Mouse (Mus musculus): Measurements from ENCODE around the gene Ccl6.
A peak's percentile ranks its signal among the peaks of the same experiment; 100 is the strongest.

Gene Ccl6

DNA sequence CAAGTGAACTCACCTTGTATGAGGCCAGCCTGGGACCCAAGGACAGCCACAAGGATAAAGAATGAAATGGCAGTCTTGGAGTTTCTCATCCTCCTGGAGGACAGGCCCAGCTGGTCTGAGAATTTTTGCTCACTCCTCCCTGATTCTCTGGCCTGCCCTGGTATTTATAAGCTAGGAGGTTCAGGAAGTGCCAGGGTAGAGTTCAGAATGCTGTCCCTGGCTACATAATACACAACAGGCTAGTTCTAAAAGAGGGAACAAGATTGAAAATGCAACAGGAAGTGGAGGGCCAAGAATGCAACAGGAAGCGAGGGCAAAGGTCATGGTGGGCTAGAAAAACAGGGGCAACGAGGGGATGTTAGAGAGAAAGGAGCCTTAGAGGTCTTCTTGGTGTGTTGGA lies at the start of gene Ccl6:
Gene Ccl6, minus strand, starts transcription at position 235 of the 400 bp plus-strand sequence.
- DNase-seq: peak in 1 of 2 experiments; percentile 23

DNA sequence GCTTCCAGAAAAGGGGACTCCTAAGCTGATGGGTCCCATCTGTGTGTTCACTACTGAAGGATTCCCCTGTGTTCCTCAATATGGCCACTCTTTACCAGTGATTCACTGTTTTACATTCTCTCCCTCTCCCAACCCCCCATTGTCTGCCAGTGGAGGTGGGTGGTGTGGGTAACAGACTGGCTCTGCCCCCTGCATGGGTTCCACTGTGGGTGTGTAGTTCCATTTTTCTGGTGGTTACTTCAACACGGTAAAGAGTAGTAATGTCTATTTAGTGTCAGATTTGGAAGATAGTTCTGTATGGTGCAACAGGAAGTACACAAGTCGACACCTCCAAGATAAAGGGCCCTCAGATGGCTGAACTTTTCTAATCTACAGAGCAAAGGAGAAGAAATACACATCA lies 48.3 kb upstream of the Ccl6 start:
- DNase-seq: no peak

DNA sequence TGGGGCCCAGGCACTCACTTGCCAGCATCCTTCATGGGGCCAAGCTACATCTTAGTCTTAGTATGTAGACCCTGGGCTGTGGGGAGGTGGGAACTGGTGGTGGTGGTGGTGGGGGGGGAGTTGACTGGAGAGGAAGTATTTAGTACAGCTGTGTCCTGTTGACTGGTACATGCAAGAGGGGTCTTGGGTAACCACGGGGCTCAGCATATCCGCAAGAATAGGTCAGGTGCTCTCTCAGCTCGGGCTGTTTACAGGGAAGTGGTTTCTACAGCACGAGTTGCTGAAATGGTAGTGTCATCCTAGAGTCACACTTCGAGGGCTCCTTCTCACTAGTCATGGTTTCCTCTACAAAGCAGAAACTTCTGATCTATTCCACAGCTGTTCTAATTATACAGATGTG lies 47.3 kb upstream of the Ccl6 start:
- peak in 1 of 2 experiments; percentile 52 for DNase-seq

DNA sequence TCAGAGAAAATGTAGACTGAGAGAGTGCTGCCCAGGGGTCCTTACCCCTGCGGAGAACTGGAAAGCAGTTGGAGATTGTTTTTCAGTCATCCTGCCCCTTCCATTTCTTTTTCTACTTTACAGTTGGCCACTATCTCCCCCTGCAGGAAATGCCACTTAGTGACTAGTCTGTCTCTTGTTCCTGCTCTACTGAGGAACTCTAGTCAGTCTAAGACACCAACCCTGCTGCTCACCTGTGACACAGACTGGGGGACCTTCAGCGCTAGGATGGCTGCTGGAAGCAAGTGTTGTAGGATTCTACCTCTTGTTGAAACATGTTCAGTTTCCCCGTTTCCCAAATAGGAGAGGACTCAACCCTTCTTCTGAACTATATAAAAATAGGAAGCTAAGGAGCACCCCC lies 46.6 kb upstream of the Ccl6 start:
- no peak for DNase-seq

DNA sequence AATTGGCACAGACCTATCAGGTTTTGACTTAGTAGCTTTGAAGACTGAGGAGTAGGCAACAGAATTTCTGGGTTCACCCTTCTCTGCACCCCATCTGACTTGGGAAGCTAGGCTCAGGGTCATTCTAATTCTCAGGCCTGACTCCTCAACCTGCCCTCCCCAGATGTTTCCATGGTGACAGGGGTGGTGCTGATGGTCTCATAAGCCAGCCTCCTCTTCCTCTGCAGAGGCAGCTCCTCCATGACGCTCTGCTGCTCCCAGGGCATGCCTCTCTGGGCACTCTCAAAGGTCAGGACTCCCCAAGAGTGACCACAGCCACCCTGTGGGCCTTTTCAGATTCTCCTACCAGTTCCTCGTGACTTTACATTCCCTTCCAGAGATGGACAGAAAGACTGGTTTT lies 46.0 kb upstream of the Ccl6 start:
- no peak for DNase-seq

DNA sequence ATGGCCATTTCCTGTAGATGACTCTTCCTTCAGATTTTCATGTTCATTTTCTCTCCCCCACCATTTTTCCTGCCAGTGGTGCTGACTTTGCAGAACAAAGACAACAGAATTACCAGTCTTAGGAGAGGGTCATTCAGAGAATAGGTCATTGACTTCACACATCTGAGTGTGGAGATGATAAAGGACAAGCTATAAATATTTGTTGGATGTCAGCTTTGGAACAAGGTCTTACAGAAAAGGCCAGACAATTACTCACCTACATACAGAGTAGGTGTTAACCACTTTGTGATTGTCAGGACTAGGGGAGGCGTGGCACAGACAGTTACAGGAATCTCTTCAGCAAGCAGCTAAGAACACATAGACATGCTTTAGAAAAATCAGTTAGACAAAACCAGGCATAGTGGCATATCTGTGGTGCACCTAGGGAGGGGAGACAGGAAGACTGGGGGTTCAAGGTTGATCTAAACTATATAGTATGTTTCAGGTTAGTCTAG lies 43.9 kb upstream of the Ccl6 start:
- DNase-seq: no peak

DNA sequence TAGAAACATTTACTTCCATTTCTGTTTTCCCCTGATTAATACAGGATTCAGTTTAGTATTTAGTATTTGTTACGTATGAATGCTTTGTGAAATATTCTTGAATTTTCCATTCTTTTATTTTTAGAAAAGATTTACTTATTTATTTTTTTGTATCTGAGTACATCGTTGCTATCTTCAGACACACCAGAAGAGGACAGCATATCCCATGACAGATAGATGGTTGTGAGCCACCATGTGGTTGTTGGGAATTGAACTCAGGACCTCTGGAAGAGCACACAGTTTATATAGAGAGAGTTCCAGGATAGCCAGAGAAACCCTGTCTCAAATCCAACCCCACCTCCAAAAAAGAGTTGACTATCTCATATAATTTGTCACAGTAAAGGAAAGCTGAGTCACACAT lies 42.0 kb upstream of the Ccl6 start:
- DNase-seq: no peak

DNA sequence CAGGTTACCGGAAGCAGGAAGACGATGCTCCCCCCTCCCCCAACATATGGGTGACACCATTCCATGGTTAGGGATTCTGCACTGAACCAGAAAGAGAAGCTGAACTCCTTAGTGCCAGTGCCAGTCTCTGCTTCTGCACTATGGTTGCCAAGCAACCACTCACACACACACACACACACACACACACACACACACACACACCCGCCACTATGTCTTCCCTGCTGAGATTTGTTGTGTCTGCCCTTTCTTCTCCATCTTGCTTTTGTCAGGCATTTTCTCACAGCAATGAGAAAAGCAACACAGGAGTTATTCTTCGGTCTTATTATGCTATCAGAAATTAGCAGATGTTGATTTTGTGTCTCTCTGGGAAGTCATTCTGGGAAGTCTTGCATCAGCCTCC lies 41.5 kb upstream of the Ccl6 start:
- no peak for DNase-seq

DNA sequence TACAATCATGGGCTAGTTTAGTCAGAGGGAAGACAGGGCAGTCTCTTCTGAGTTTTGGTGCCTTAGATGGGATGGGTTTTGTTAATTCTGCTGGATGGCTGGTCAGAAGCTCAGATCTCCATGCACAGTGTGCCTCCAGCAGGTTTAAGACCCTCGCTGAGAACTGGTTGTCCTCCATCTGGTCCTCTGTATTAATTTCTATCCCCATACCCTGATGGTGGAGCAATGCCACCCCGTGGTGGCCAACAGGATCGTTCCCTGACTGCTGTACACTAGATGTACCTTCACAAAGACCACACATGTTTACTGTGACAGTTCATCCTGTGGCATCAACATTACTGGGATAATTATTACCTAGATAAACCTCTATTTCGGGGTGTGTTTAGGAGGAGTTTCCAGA lies 39.9 kb upstream of the Ccl6 start:
- DNase-seq: no peak

DNA sequence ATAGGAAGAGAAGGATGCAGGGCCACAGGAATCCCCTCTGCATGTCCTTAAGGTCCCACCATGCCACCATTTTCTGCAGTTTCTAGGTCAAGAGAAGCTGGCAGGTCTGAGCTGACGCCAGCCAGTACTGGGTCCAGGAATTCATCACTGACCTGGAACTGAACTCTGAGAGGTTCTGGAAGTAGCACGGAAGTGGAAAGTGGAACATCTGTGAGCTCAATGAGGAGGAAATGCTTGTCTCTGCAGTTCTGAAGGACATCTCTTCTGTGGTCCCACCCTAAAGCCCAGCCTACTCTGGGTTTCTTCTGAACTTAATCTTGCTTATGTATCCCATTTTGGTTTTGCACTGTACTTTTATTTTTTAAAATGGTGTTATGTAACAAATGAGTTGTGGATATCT lies 38.2 kb upstream of the Ccl6 start:
- DNase-seq: no peak

DNA sequence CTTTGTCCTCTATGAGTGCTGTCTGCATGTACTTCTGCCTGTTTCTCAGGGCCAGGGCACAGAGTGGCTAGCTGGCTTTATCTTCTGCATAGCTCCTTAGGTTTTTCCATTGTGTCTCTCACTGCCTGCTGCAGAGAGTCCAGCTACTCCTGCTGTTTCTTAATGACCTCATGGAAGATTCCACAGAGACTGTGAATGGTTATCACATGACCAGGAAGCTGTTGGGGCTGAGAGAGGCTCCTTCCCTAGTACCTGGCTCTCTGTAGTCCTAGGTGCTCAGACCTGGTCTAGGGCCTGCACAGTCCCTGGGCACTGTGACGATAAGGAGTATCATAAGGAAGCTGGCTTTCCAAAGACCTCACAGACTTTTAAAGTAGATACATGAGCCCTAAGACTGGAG lies 37.7 kb upstream of the Ccl6 start:
- DNase-seq: no peak

DNA sequence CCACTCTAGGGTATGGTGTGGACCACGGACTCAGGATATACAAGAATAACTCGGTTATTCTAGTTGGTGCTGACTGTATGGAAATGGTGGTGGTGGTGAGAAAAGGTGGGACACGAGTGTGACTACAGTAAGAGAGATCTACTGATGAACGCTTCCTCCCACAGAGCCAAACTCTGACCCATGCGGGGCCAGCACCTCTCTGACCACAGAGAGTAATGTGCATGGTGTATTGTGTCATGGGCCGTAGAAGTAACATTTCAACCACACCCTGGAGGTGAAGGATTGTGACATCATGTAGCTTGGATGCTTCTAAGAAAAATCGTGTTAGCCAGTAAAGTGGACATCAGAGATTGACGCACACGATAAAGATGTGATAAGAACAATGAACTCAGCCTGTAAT lies 35.9 kb upstream of the Ccl6 start:
- DNase-seq: no peak

DNA sequence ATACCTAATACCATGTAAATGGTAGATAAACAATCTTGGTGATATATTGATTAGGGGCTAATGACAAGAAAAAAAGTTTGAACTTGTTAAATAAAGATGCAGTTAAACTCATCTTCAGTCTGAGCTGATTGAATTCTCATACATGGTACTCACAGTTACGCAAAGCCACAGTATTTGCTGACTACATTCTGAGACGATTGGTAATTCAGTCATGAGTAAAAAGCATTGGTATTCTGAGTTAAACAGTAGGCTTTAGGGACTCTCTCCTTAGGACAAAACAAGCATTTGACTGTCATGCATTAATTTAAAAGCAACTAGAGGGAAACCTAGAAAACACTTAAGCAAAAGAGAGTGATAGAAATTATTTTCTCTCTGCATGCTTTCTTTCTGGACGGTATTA lies 30.7 kb upstream of the Ccl6 start:
- no peak for DNase-seq

DNA sequence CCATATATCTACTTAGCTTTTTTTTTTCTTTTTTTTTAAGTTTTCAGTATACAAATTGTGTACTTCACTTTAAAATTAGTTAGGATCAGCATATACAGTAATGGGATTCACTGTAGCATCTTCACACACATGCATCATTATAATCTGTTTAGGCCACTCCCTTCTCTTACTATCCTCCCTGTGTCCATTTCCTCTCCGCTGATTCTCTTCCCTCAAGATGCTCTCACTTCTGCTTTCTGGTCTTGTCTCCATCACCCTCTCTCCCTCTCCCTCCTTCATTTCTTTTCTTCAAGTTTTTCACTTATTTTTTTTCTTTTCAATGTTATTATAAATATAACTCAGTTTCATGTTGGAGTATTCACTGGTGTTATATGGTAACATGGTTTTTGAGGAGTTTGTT lies 26.1 kb upstream of the Ccl6 start:
- DNase-seq: no peak

DNA sequence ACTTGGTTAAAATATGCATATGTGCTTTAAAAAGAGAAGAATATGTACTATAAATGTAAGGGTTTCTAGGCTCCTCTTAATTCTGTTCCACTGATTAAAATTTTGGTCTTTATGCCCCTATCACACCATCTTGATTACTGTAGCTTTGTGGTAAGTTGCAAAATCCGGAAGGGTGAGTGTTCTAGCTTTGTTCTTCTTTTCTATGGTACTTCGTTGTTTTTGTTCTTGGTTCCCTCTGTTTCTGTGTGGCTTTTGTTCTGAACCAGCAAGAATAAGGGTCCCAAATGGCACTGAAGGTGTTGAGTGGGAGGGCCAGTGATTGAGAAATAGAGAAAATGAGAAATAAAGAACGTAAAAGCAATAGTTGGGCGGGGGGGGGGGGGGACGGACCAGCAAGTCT lies 25.4 kb upstream of the Ccl6 start:
- no peak for DNase-seq

DNA sequence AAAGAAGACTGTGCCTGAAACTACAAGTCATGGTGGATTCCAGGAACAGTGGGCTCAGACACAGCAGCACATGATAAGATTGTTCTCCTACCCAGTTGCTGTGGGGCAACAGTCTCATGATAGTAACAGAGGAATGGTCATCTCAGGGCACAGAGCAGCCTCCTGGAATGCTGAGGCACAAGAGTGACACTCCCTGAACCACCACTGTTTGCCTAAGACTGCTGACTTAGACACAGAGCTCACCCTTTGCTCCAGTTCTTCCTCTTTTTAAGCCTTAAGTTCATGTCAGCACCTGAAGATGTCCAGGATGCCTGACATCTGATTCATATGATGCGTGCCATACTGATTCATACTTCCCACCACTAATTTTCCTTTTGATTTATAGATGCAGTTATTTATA lies 23.7 kb upstream of the Ccl6 start:
- DNase-seq: no peak

DNA sequence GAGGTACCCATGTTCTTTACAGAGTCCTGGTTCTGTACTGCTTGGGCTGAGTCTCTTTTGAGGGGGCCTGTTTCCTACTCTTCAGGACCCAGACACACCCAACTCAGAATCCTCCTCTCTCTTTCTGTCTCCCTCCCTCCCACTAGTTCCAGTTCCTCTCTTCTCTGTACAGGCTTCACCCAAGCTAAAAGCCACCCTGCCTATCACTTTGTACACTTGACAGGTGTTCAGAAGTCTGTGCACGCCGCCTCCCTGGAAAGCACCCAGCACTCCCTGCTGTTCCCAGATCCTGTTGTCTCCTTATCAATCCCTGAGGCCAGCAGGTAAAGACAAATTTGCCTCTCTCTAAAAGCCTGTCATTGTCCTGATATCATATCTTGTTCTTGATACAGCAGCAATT lies 18.0 kb upstream of the Ccl6 start:
- no peak for DNase-seq

DNA sequence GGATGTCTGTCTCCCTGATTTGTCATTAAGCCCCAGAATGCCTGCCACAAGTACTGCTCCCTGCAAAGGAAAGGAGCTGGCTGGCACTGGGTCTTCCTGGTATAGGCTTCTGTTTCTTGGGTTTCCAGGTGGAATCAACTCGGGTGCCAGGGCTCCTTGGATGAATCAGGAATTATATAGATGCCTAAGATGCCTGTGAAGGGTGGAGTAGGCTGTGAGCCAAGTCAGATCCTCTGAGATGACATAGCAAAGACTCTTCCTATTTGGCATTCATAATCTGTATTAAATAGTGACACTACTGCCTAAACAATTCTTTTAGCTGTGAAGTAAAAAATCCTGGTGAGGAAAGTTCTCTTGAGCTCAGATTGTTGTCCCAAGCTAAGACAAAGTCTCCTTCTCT lies 13.5 kb upstream of the Ccl6 start:
- no peak for DNase-seq

DNA sequence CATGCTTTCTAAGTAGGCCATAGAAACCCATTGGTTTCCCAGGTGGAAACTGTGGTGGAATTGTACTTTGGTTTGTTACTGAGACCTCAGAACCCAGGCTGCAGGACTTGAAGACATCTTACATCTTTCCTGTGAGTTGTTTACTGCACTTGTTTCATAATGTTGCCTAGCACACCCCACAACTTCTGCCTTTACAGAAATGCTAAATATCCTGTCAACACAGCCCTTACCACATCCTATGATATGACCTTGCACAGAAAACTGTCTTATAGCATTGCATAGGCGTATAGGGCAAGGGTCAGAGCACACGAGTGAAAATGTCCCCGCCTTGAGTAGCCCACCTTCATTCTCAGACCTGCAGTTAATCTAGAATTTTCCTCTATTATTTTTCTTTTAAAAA lies 12.6 kb upstream of the Ccl6 start:
- no peak for DNase-seq

DNA sequence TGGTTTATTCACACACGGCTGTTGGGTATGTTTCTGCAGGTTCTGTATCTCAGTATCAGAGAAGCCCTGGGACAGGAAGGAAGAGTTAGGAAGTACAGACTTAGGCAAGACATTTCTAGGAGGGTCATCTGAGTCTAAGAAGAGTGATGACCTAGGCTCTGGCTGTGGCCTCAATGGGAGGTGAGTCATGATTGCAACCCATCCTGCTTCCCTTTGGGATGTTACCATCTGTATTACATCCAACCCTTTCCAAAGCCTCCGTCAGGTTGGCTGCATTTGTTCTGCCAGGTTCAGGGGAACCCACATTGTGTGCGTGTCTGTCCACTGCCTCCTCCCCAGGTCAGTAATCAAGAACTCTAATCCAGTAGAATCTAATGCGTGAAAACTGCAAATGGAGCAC lies 11.8 kb upstream of the Ccl6 start:
- no peak for DNase-seq

DNA sequence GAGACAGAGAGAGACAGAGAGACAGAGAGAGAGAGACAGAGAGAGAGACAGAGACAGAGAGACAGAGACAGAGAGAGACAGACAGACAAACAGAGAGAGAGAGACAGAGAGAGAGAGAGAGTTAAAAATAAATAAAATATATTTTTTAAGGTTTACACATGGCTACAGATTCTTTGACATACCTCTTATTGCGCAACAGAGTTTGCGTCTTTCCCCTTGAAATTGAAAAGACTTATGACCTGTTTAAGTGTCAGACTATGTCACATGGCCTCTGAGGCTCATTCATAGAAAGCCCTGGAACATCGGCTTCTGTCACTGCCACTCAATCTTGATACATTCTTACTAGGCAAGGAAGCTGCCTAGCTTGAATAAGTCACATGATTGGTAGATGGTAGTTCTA lies 10.5 kb upstream of the Ccl6 start:
- DNase-seq: no peak

DNA sequence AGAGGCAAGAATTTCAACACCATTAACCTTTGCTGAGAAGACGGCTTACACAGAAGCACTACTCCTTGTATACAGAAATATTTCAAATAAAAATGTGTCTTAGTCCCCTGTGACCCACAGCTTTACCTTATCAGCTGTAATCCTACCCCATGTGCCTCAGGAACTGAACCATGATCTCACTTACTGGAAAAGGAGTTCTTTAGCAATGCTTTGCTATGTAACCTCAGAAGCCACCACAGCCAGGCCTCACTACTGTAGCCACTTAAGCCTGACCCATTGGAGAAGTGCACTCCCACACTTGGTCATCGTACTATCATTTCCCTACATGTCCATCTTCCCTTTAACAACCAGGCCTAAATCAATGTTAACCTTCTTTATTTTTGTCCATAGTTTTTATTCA lies 7.7 kb upstream of the Ccl6 start:
- peak in 1 of 2 experiments; percentile 57 for DNase-seq

DNA sequence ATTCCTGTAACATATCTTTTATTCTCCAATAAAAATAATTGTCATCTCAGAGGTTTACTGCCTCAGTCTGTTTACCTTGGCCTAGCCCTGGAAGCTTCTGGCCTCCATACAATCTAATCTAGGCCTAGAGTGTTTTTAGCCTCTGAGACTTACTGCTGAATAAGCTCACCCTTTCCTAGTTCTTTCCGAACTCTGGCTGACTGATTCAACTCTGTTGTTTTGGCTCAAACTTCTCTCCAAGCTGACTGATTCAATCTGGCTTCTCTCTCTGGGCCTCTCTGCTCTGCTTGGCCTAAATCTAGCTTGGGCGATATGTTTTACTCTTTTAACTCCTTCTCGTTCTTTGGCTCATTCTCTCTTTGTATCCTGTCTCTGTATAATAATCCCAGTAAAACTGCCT lies 6.1 kb upstream of the Ccl6 start:
- no peak for DNase-seq

DNA sequence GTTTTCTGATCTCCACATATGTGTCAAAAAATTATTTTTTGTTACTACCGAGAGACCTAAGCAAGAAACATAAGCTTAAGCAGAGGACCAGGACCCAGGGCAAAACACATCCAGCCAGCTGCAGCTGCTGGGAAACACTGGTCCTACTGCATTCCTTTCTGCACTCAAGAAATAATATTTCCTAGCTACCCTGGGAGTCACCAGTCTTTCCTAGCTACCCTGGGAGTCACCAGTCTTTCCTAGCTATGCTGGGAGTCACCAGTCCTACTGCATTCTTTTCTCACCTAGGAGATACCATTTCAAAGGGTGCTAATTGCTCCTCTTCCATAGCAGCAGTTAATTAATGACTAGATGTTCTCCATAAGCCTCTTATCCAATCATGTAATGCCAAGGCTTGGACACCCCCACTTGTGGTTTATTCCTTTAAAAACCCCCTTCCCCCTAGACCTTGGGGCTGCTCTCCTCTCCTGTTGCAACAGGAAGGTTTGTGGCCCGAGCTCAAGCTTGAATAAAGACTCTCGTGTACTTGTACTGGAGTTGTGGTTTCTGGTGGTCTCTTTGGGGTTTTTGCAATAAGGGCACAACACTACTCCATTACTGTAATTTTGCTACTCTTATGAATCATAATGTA lies 5.4 kb upstream of the Ccl6 start:
- DNase-seq: no peak

DNA sequence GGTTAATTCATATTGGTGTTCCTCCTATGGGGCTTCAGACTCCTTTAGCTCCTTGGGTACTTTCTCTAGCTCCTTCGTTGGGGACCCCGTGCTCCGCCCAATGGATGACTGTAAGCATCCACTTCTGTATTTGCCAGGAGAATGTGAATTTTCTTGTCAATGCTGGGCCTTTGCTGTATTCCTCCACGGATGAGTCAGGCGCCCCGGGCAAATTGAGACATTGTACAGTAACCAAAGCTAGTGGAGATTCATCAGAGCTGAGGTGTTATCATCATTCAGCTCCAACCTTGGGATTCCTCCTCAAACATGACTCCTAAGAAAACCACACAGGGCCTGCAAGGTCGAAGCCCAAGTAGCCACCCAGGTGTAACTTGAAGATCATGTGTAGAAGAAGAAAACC lies 4.9 kb upstream of the Ccl6 start:
- no peak for DNase-seq

Data from lung, adult 18-20 months (tissue).